In the genomic region with DNA sequence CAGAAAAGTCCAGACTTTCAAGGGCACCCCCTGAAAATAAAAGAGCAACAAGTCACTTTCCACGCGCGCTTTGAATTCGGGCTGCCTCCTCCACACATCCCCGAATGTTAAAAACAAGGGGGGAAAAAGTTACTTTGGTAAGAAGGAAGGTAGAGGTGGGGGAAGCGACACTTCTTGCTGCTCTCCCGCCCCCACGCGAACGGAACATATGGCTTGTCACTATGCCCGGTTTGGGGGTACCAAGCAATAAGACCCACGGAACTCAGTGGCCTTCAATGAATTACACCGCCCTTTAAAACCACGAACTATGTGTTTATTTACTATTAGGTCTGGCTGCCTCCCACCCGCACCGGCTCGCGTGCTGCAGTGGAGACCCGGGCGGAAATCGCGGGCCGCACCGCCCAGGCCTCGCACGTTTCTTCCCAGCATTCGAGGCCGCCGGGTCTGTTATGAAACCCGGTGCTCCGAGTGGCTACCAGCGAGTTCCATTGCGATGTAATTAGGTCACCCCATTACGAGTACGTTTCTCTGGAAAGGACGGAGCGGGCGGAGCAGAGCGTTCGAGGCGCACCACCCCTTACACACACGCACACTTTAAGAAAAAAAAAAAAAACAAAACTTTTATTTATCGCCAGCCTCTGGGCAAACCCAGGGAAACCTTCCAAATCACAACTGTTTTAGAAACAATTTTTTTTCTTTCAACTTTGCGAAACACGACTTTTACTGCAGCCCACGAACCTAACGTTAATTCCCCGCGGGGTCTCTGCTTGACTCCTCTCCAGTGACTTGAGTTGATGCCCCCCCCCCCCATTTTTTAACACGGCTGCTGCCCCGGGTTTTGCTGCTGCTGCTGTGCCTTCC, we compare ENCODE assay signal across 8 mouse cellular contexts. TPM values are rescaled to one million over a fixed set of nuclear protein-coding genes. Genes with fewer than 3 reads are reported as not detected.
DNase-seq lines count a peak whose midpoint lies in the region; ATAC-seq lines count a peak whose summit lies in the region.

No protein-coding gene starts in this region.

- H3K27ac ChIP-seq in intestine, embryonic 14.5 days (ENCODE audit: low read depth) = peak overlapping the region; percentile 99
- peak overlapping the region; percentile 99 for H3K27ac ChIP-seq in liver, embryonic 11.5 days (ENCODE audit: low read depth, low read length)

- H3K4me1 ChIP-seq in intestine, embryonic 14.5 days (replicated peaks; ENCODE audit: control insufficient read depth, insufficient read depth, low read length) = peaks cover 8% of the 10 kb centered on the region; the same call in 1 of the 2 replicates
- peaks cover 28% of the 10 kb centered on the region for H3K4me1 ChIP-seq in liver, embryonic 11.5 days (replicated peaks; ENCODE audit: control insufficient read depth, insufficient read depth, low read length)

- H3K4me2 ChIP-seq in intestine, embryonic 14.5 days (ENCODE audit: low read length) = peak overlapping the region; percentile 94
- peak overlapping the region; percentile 81 for H3K4me2 ChIP-seq in liver, embryonic 11.5 days

- ATAC-seq in intestine, embryonic 14.5 days (replicated peaks; ENCODE audit: low FRiP score, low TSS enrichment, low read depth) = no peak; the same call in 1 of the 2 replicates
- ATAC-seq in liver, embryonic 11.5 days (replicated peaks; ENCODE audit: low FRiP score) = no peak
- ATAC-seq in monocyte, adult 5-6 weeks (replicated peaks; ENCODE audit: insufficient number of reproducible peaks, low FRiP score, low TSS enrichment, poor library complexity, severe bottlenecking) = peak; percentile 34

- intact Hi-C loops in gastrocnemius, postnatal 36 days (cut with DNase I) = loop anchor here (2.0 to 5.0 kb wide), 2 partner anchors 19 to 502 kb away; no protein-coding TSS in a partner anchor

- peaks cover 21% of the 10 kb centered on the region for H3K36me3 ChIP-seq in intestine, embryonic 14.5 days (ENCODE audit: control insufficient read depth, insufficient read depth, low read length)
- H3K36me3 ChIP-seq in liver, embryonic 11.5 days (ENCODE audit: control insufficient read depth, insufficient read depth, low read length) = peaks cover 10% of the 10 kb centered on the region; the same call in 1 of the 2 replicates

- no peaks in the 10 kb centered on the region for H3K9me3 ChIP-seq in intestine, embryonic 14.5 days (ENCODE audit: control insufficient read depth, low read length)
- H3K9me3 ChIP-seq in liver, embryonic 11.5 days (ENCODE audit: control insufficient read depth, low read length) = no peaks in the 10 kb centered on the region

- 1% methylated on average over 51 of the region's 51 CpGs for WGBS in intestine, embryonic 14.5 days
- under 1% methylated on average over 51 of the region's 51 CpGs for WGBS in liver, embryonic 11.5 days

- DNase-seq in 3134 (ENCODE audit: extremely low read depth, insufficient read length, low spot score) = peak; percentile 88
- DNase-seq in adipocyte (ENCODE audit: low spot score) = peak; percentile 93
- DNase-seq in embryo, embryonic 11 days = peak; percentile 81
- peak; percentile 76 to 77 for DNase-seq in gastrocnemius, postnatal 36 days
- DNase-seq in intestine, embryonic 14.5 days (ENCODE audit: low spot score) = peak; percentile 82
- peak; percentile 73 for DNase-seq in liver, embryonic 11.5 days (ENCODE audit: low spot score)
- peak; percentile 65 to 85 for DNase-seq in spleen, postnatal 4 days (ENCODE audit: low spot score in 2 of 2)

- H3K9ac ChIP-seq in intestine, embryonic 14.5 days (ENCODE audit: low read length) = peak overlapping the region; percentile 98
- H3K9ac ChIP-seq in liver, embryonic 11.5 days (ENCODE audit: low read depth, low read length) = peak overlapping the region; percentile 99

- peak overlapping the region; percentile 99 for H3K4me3 ChIP-seq in intestine, embryonic 14.5 days (ENCODE audit: low read depth, low read length)
- H3K4me3 ChIP-seq in liver, embryonic 11.5 days (ENCODE audit: low read depth, low read length) = peak overlapping the region; percentile 91

- H3K27me3 ChIP-seq in intestine, embryonic 14.5 days (replicated peaks; ENCODE audit: control insufficient read depth, insufficient read depth, low read length) = no peaks in the 10 kb centered on the region
- H3K27me3 ChIP-seq in liver, embryonic 11.5 days (replicated peaks; ENCODE audit: control insufficient read depth, insufficient read depth, low read length) = no peaks in the 10 kb centered on the region

RNA-seq across cellular contexts. Expression of a gene that starts 1.4 kb away (rescaled TPM):
- 10 to 100 TPM; 25.0 to 29.8 TPM for total RNA-seq in gastrocnemius, postnatal 36 days (2021)
- 159 and 165 TPM in 2 replicates for polyA plus RNA-seq in intestine, embryonic 14.5 days (2014; fragmentation: Nextera tagmentation; extraction: Ambion mirVana)
- 69.6 and 72.7 TPM in 2 replicates for polyA plus RNA-seq in liver, embryonic 11.5 days (2014; fragmentation: Nextera tagmentation; extraction: Ambion mirVana)
- 42.9 to 74.7 TPM (median 44.7 TPM) in 3 replicates for total RNA-seq in monocyte, adult 5-6 weeks (2017)
